In the genomic region with DNA sequence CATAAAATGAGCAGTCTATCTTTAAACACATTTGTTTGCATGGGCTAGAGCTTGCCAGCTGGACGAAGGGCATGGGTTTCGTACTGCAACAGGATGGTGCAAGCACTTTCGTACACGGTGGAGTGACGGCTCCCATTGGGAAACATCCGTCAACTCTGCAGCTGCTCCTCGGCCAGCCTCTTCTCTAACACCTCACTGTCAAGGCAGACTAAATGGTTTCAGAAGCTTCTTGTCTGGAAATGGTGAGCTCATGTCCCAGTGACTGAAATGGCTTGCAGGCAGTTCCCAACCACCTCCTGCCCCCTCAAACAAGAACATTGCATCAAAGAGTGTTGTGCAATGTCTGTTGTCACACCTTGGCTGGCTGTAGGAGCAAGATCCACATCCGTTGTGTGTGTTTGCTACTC, we compare ENCODE assay signal across 11 mouse cellular contexts.
A peak's percentile ranks its signal among the peaks of the same experiment; 100 is the strongest.
DNase-seq lines count a peak whose midpoint lies in the region; ATAC-seq and TF ChIP-seq lines count a peak whose summit lies in the region.
"Had no signal": no experiment of that assay in that cellular context is flagged by ENCODE, and none has a peak within 500 bp of the region (broad histone marks: within the 10 kb centered on the region; RNA-seq: fewer than 3 reads in every experiment).

No protein-coding gene starts in this region.

- H3K27ac ChIP-seq in heart, embryonic 10.5 days: 0 out of 2 replicates have a peak overlapping the region, but pooled peaks have one; percentile 16
- H3K27ac ChIP-seq in liver, embryonic 12.5 days: no peak overlapping the region
- H3K27ac ChIP-seq in kidney, embryonic 14.5 days (ENCODE audit: low read depth, low read length): no peak overlapping the region
- H3K27ac ChIP-seq in forebrain, postnatal 0 days (ENCODE audit: low read depth, low read length): no peak overlapping the region
- no peak overlapping the region for H3K27ac ChIP-seq in forebrain, embryonic 16.5 days (ENCODE audit: low read length)

- peak; percentile 64; the same call in 1 of the 2 replicates for ATAC-seq in liver, embryonic 12.5 days
- peak; percentile 27 for ATAC-seq in megakaryocyte progenitor cell, adult 5-6 weeks (replicated peaks; ENCODE audit: poor library complexity)
- ATAC-seq in kidney, embryonic 14.5 days (ENCODE audit: low FRiP score, low TSS enrichment): no peak
- ATAC-seq in forebrain, postnatal 0 days: no peak
- ATAC-seq in forebrain, embryonic 16.5 days: no peak
- ATAC-seq: activated CD4-positive, CD25-positive, alpha-beta regulatory T cell, adult 4 months had no signal

- H3K4me2 ChIP-seq in liver, embryonic 12.5 days: no peak overlapping the region
- no peak overlapping the region for H3K4me2 ChIP-seq in kidney, embryonic 14.5 days (replicated peaks; ENCODE audit: low read depth, low read length)
- H3K4me2 ChIP-seq in forebrain, postnatal 0 days (ENCODE audit: low read depth): no peak overlapping the region
- H3K4me2 ChIP-seq in forebrain, embryonic 16.5 days (ENCODE audit: low read length): no peak overlapping the region

- H3K9ac ChIP-seq in liver, embryonic 12.5 days: no peak overlapping the region
- H3K9ac ChIP-seq in kidney, embryonic 14.5 days (ENCODE audit: low read depth, low read length): no peak overlapping the region
- no peak overlapping the region for H3K9ac ChIP-seq in forebrain, postnatal 0 days
- no peak overlapping the region for H3K9ac ChIP-seq in forebrain, embryonic 16.5 days (replicated peaks; ENCODE audit: low read depth, low read length)

- TF ChIP-seq CTCF in forebrain, postnatal 0 days (IDR thresholded peaks at IDR 0.05; ENCODE audit: low read depth): no peak

- peaks cover 8% of the 10 kb centered on the region; the same call in 1 of the 2 replicates for H3K4me1 ChIP-seq in heart, embryonic 10.5 days
- H3K4me1 ChIP-seq in liver, embryonic 12.5 days: no peaks in the 10 kb centered on the region
- no peaks in the 10 kb centered on the region for H3K4me1 ChIP-seq in kidney, embryonic 14.5 days (ENCODE audit: control insufficient read depth, insufficient read depth, low read length)
- no peaks in the 10 kb centered on the region for H3K4me1 ChIP-seq in forebrain, postnatal 0 days (ENCODE audit: insufficient read depth)
- no peaks in the 10 kb centered on the region for H3K4me1 ChIP-seq in forebrain, embryonic 16.5 days (replicated peaks; ENCODE audit: control insufficient read depth, insufficient read depth, low read length)

- no peaks in the 10 kb centered on the region for H3K9me3 ChIP-seq in heart, embryonic 10.5 days
- H3K9me3 ChIP-seq in liver, embryonic 12.5 days (replicated peaks): no peaks in the 10 kb centered on the region
- H3K9me3 ChIP-seq in kidney, embryonic 14.5 days (ENCODE audit: control insufficient read depth, low read length): no peaks in the 10 kb centered on the region
- no peaks in the 10 kb centered on the region for H3K9me3 ChIP-seq in forebrain, postnatal 0 days (ENCODE audit: low read length)
- no peaks in the 10 kb centered on the region for H3K9me3 ChIP-seq in forebrain, embryonic 16.5 days (ENCODE audit: control insufficient read depth, low read length)

- no peak for DNase-seq in heart, embryonic 10.5 days (ENCODE audit: low spot score)
- DNase-seq in heart, adult 8-10 months (ENCODE audit: low spot score): no peak
- peak; percentile 66 for DNase-seq in gastrocnemius, adult 18-20 months (ENCODE audit: low spot score)
- no peak for DNase-seq in forebrain, postnatal 0 days
- DNase-seq: kidney, adult 2 months had no signal

- H3K27me3 ChIP-seq in heart, embryonic 10.5 days (ENCODE audit: insufficient read depth, poor library complexity, severe bottlenecking): no peaks in the 10 kb centered on the region
- H3K27me3 ChIP-seq in liver, embryonic 12.5 days (replicated peaks): no peaks in the 10 kb centered on the region
- H3K27me3 ChIP-seq in kidney, embryonic 14.5 days (ENCODE audit: control insufficient read depth, insufficient read depth, low read length): no peaks in the 10 kb centered on the region
- no peaks in the 10 kb centered on the region for H3K27me3 ChIP-seq in forebrain, postnatal 0 days (ENCODE audit: insufficient read depth, low read length)
- no peaks in the 10 kb centered on the region for H3K27me3 ChIP-seq in forebrain, embryonic 16.5 days (replicated peaks; ENCODE audit: control insufficient read depth, insufficient read depth, low read length)
- H3K27me3 ChIP-seq: CH12.LX had no signal

- H3K4me3 ChIP-seq in heart, embryonic 10.5 days: no peak overlapping the region
- H3K4me3 ChIP-seq in liver, embryonic 12.5 days: no peak overlapping the region
- H3K4me3 ChIP-seq in kidney, embryonic 14.5 days (ENCODE audit: low read length): no peak overlapping the region
- no peak overlapping the region for H3K4me3 ChIP-seq in forebrain, postnatal 0 days (ENCODE audit: low read depth, low read length)
- no peak overlapping the region for H3K4me3 ChIP-seq in forebrain, embryonic 16.5 days (replicated peaks; ENCODE audit: low read length)

- WGBS in heart, embryonic 10.5 days: 46% methylated on average over 8 of the region's 8 CpGs
- WGBS in liver, embryonic 12.5 days (ENCODE audit: insufficient replicate concordance): 53% methylated on average over 8 of the region's 8 CpGs
- 48% methylated on average over 8 of the region's 8 CpGs for WGBS in kidney, embryonic 14.5 days
- 60% methylated on average over 8 of the region's 8 CpGs for WGBS in forebrain, postnatal 0 days
- 68% methylated on average over 8 of the region's 8 CpGs for WGBS in forebrain, embryonic 16.5 days

- no peaks in the 10 kb centered on the region for H3K36me3 ChIP-seq in heart, embryonic 10.5 days
- no peaks in the 10 kb centered on the region for H3K36me3 ChIP-seq in liver, embryonic 12.5 days
- H3K36me3 ChIP-seq in kidney, embryonic 14.5 days (ENCODE audit: control insufficient read depth, insufficient read depth, low read length): no peaks in the 10 kb centered on the region
- no peaks in the 10 kb centered on the region for H3K36me3 ChIP-seq in forebrain, postnatal 0 days (ENCODE audit: insufficient read depth)
- no peaks in the 10 kb centered on the region for H3K36me3 ChIP-seq in forebrain, embryonic 16.5 days (ENCODE audit: control insufficient read depth, insufficient read depth)

Comparison
In these comparisons a context has a peak if more than half of its experiments do, and no peak if none do; other contexts are left out.
1. ATAC-seq: peak in liver, embryonic 12.5 days (single experiment) and megakaryocyte progenitor cell, adult 5-6 weeks (single experiment); none in kidney, embryonic 14.5 days (single experiment), forebrain, postnatal 0 days (single experiment) and forebrain, embryonic 16.5 days (single experiment).